ENCODE assay signal across 8 mouse cellular contexts in the genomic region with DNA sequence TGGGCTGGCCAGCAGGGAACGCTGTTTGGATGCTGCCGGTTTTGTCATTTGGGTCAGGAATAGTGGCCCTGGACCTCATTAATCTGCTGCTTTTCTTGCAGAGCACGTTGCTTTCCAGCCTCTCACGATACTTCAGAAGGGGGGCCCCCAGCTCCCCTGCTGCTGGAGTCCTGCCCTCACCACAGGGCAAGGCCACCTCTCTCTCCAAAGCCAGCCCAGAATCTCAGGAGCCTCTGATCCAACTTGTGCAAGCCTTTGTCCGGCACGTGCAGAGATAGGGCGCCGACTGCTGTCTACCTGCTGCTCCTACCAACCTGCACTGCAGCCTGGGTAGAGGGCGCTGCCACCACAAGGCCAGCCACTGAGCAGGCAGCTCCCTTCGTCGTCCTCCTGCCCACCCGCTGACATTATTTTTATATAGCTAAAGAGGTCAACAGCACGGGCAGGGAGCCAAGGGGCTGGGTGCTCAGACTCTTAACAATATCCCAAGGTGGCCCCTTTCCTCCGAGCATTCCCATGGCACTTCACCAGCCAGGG. TPM values are rescaled to one million over a fixed set of nuclear protein-coding genes. Genes with fewer than 3 reads are reported as not detected.
DNase-seq lines count a peak whose midpoint lies in the region; ATAC-seq and TF ChIP-seq lines count a peak whose summit lies in the region.

No protein-coding gene starts in this region.

- no peaks in the 10 kb centered on the region for H3K9me3 ChIP-seq in kidney, embryonic 15.5 days (replicated peaks)

- H3K4me2 ChIP-seq in kidney, embryonic 15.5 days = no peak overlapping the region

- no peak for DNase-seq in kidney, adult 11 months
- peak; percentile 44 to 47 for DNase-seq in adrenal gland, adult 18-20 months (ENCODE audit: low spot score in 2 of 2)
- DNase-seq in brain, adult 2 months (ENCODE audit: low read depth, low spot score) = peak; percentile 69
- peak; percentile 32 to 40 for DNase-seq in heart, postnatal 36 days
- DNase-seq in embryo, embryonic 11 days = no peak
- no peak for DNase-seq in layer of hippocampus, adult 8-10 months (ENCODE audit: low spot score in 2 of 2)
- no peak for DNase-seq in kidney, adult 2 months

- 0 out of 2 replicates have a peak overlapping the region, but pooled peaks have one; percentile 6 for H3K27ac ChIP-seq in kidney, embryonic 15.5 days
- no peak overlapping the region for H3K27ac ChIP-seq in kidney, adult 2 months (ENCODE audit: insufficient read depth, low read depth, low read length)

- 62% methylated on average over 14 of the region's 14 CpGs for WGBS in kidney, embryonic 15.5 days
- 56% methylated on average over 14 of the region's 14 CpGs for WGBS in kidney, adult 2 months

- no peak overlapping the region for H3K4me3 ChIP-seq in kidney, embryonic 15.5 days (replicated peaks)
- no peak overlapping the region for H3K4me3 ChIP-seq in kidney, adult 2 months (ENCODE audit: insufficient read depth, low read depth, low read length)

- intact Hi-C loops in heart, postnatal 36 days (cut with DNase I) = no loop called here

- H3K4me1 ChIP-seq in kidney, embryonic 15.5 days = no peaks in the 10 kb centered on the region
- H3K4me1 ChIP-seq in kidney, adult 2 months (ENCODE audit: control insufficient read depth, insufficient read depth, low read length) = no peaks in the 10 kb centered on the region

- no peak for TF ChIP-seq POLR2A in kidney, adult 2 months (IDR thresholded peaks at IDR 0.05; ENCODE audit: low read depth, low read length)

- no peaks in the 10 kb centered on the region for H3K27me3 ChIP-seq in kidney, embryonic 15.5 days
- H3K27me3 ChIP-seq in kidney, adult 2 months (replicated peaks; ENCODE audit: control insufficient read depth, insufficient read depth, low read length) = no peaks in the 10 kb centered on the region

- H3K36me3 ChIP-seq in kidney, embryonic 15.5 days = peaks cover 99% of the 10 kb centered on the region
- H3K36me3 ChIP-seq in kidney, adult 2 months (ENCODE audit: control insufficient read depth, insufficient read depth, low read length) = peaks cover 3% of the 10 kb centered on the region

- ATAC-seq in kidney, embryonic 15.5 days (replicated peaks; ENCODE audit: low FRiP score) = no peak

- no peak for TF ChIP-seq CTCF in kidney, adult 2 months (conservative IDR thresholded peaks at IDR 0.05; ENCODE audit: insufficient read depth, insufficient read length, low read depth, low read length)

- H3K9ac ChIP-seq in kidney, embryonic 15.5 days = no peak overlapping the region

RNA-seq across cellular contexts. Expression of a gene that starts 15.5 kb away (rescaled TPM):
- 74.2 and 87.7 TPM in 2 replicates for polyA plus RNA-seq in kidney, embryonic 15.5 days (2015; fragmentation: Nextera tagmentation; extraction: Ambion mirVana)
- 10 to 100 TPM; 88.6 to 92.1 TPM for total RNA-seq in adrenal gland, adult 18-20 months (2021)
- 10 to 100 TPM; 41.9 to 43.1 TPM for total RNA-seq in heart, postnatal 36 days (2021)
- 100 to 1,000 TPM; 230 to 295 (median 278) TPM for total RNA-seq in layer of hippocampus, adult 8-10 months (2022)
- 84.6 and 132 TPM in 2 replicates for polyA plus RNA-seq in kidney, adult 2 months (2012; rRNA removed)

RNA-seq across cellular contexts. Expression of a gene that starts 20.4 kb away (rescaled TPM):
- 26.4 and 28.8 TPM in 2 replicates for polyA plus RNA-seq in kidney, embryonic 15.5 days (2015; fragmentation: Nextera tagmentation; extraction: Ambion mirVana)
- total RNA-seq in adrenal gland, adult 18-20 months (2021) = 100 to 1,000 TPM in 1 of 2 experiments, 10 to 100 TPM in 1; 83.1 to 102 TPM
- total RNA-seq in heart, postnatal 36 days (2021) = 10 to 100 TPM; 62.9 to 69.4 TPM
- total RNA-seq in layer of hippocampus, adult 8-10 months (2022) = 100 to 1,000 TPM; 104 to 146 (median 121) TPM
- polyA plus RNA-seq in kidney, adult 2 months (2012; rRNA removed) = 46.8 and 53.3 TPM in 2 replicates

RNA-seq across cellular contexts. Expression of a gene that starts 48.4 kb away (rescaled TPM):
- 36.9 and 37.7 TPM in 2 replicates for polyA plus RNA-seq in kidney, embryonic 15.5 days (2015; fragmentation: Nextera tagmentation; extraction: Ambion mirVana)
- total RNA-seq in adrenal gland, adult 18-20 months (2021) = 10 to 100 TPM; 13.2 to 15.2 TPM
- 1 to 10 TPM; 7.6 to 8.8 TPM for total RNA-seq in heart, postnatal 36 days (2021)
- 10 to 100 TPM; 23.2 to 30.7 (median 25.1) TPM for total RNA-seq in layer of hippocampus, adult 8-10 months (2022)
- polyA plus RNA-seq in kidney, adult 2 months (2012; rRNA removed) = 30.6 and 36.4 TPM in 2 replicates

RNA-seq across cellular contexts. Expression of a gene that starts 57.5 kb away (rescaled TPM):
- polyA plus RNA-seq in kidney, embryonic 15.5 days (2015; fragmentation: Nextera tagmentation; extraction: Ambion mirVana) = 35.5 and 42.1 TPM in 2 replicates
- total RNA-seq in adrenal gland, adult 18-20 months (2021) = 10 to 100 TPM; 29.6 to 30.3 TPM
- 10 to 100 TPM; 17.0 to 20.5 TPM for total RNA-seq in heart, postnatal 36 days (2021)
- total RNA-seq in layer of hippocampus, adult 8-10 months (2022) = 10 to 100 TPM; 18.6 to 22.4 (median 20.6) TPM
- 17.5 and 18.7 TPM in 2 replicates for polyA plus RNA-seq in kidney, adult 2 months (2012; rRNA removed)

RNA-seq across cellular contexts. Expression of a gene that starts 57.5 kb away (rescaled TPM):
- 32.9 and 34.0 TPM in 2 replicates for polyA plus RNA-seq in kidney, embryonic 15.5 days (2015; fragmentation: Nextera tagmentation; extraction: Ambion mirVana)
- total RNA-seq in adrenal gland, adult 18-20 months (2021) = 10 to 100 TPM; 40.8 to 41.6 TPM
- 10 to 100 TPM; 22.4 to 24.7 TPM for total RNA-seq in heart, postnatal 36 days (2021)
- 10 to 100 TPM; 20.4 to 24.6 (median 23.6) TPM for total RNA-seq in layer of hippocampus, adult 8-10 months (2022)
- polyA plus RNA-seq in kidney, adult 2 months (2012; rRNA removed) = 29.6 and 32.4 TPM in 2 replicates

Comparison
In these comparisons a context has a peak if more than half of its experiments do, and no peak if none do; other contexts are left out.
1. DNase-seq: peak in adrenal gland, adult 18-20 months (2 of 2), brain, adult 2 months (single experiment) and heart, postnatal 36 days (2 of 2); none in kidney, adult 11 months (single experiment), embryo, embryonic 11 days (single experiment), layer of hippocampus, adult 8-10 months (0 of 2) and kidney, adult 2 months (single experiment).